Mouse (Mus musculus) G1E (cell line): ENCODE data around the gene Zfp882. TPM values are rescaled to one million over a fixed set of nuclear protein-coding genes. Genes with fewer than 3 reads are reported as not detected.
"Not testable (repeated sequence)": the region's sequence is repeated elsewhere in the genome, so short reads cannot be mapped to it uniquely, and the experiment has no call there.

Experiments used
- ATAC-seq: 2 replicates; pipeline ENCODE4 v1.8.0; 2016; ENCODE audit warnings: mild to moderate bottlenecking; ENCODE audit not compliant: insufficient number of reproducible peaks, poor library complexity, low FRiP score, severe bottlenecking; ENCODE audit errors: extremely low read depth
- DNase-seq: peaks from one replicate; pipeline ENCODE4 v3.0.0; 2012; ENCODE audit warnings: low spot score
- H3K27me3 ChIP-seq: 2 replicates; pipeline ENCODE4 v1.6.1; 2012; ENCODE audit warnings: mild to moderate bottlenecking, low read length, inconsistent platforms; ENCODE audit not compliant: insufficient read depth
- H3K36me3 ChIP-seq: replicated peaks from 2 replicates; pipeline ENCODE3; 2012; ENCODE audit warnings: mild to moderate bottlenecking, inconsistent platforms
- H3K4me1 ChIP-seq: 2 replicates; pipeline ENCODE4 v1.6.1; 2012; ENCODE audit warnings: low read depth, low read length, inconsistent platforms, mixed read lengths; ENCODE audit not compliant: insufficient read depth
- H3K4me3 ChIP-seq: 2 replicates; pipeline ENCODE4 v1.5.1; 2012; ENCODE audit warnings: low read depth, mild to moderate bottlenecking, inconsistent platforms, low read length, moderate library complexity, mixed read lengths
- H3K9me3 ChIP-seq: replicated peaks from 2 replicates; pipeline ENCODE4 v1.6.1; 2012; ENCODE audit warnings: inconsistent platforms
- CTCF ChIP-seq: IDR thresholded peaks from 2 replicates; pipeline ENCODE4 v1.5.1; 2012; ENCODE audit warnings: low read depth, low read length, inconsistent platforms, mixed read lengths
- GATA1 ChIP-seq: IDR thresholded peaks from 2 replicates; pipeline ENCODE4 v1.6.1; 2012; ENCODE audit warnings: borderline replicate concordance, low read length, inconsistent platforms, mixed read lengths
- GATA2 ChIP-seq: IDR thresholded peaks from 2 replicates; pipeline ENCODE4 v1.6.1; 2012; ENCODE audit warnings: low read depth, low read length, inconsistent platforms, borderline replicate concordance
- POLR2AphosphoS5 ChIP-seq: IDR thresholded peaks from 2 replicates; pipeline ENCODE4 v1.6.1; 2012; ENCODE audit warnings: low read depth, low read length, inconsistent platforms; ENCODE audit not compliant: insufficient replicate concordance
- TAL1 ChIP-seq: conservative IDR thresholded peaks from 2 replicates; pipeline ENCODE4 v1.6.1; 2012; ENCODE audit warnings: low read depth, low read length, inconsistent platforms, mixed read lengths
- polyA plus RNA-seq: library from polyadenylated mRNA; stranded (reverse); fragments of >175 nt; gene quantifications from 2 replicates; pipeline ENCODE4 v1.2.3, GENCODE M21; 2012
- total RNA-seq, 2 experiments: library from RNA; stranded (forward) in 1 of 2; stranded (reverse) in 1 of 2; fragments of 200-1000 nt in 1 of 2; fragments of >200 nt in 1 of 2; fragmentation: Nextera tagmentation in 1 of 2; gene quantifications; 2 replicates each; pipeline ENCODE4 v1.2.3; 2014 to 2017

The Zfp882 gene
- total and polyA plus RNA-seq, 3 experiments: 0.47 to 9.2 (median 6.8) TPM

- Histone ChIP-seq H3K27me3 (no peaks in the 10 kb centered on the region), H3K9me3 (peaks cover 6% of the 10 kb centered on the region), H3K4me1 (peaks cover 5% of the 10 kb centered on the region), H3K4me3 (peak overlapping the region; percentile 77; the same call in 1 of the 2 replicates), H3K36me3 (no peaks in the 10 kb centered on the region)
- ATAC-seq: no peak
- TF ChIP-seq CTCF (no peak), TAL1 (no peak), POLR2AphosphoS5 (no peak), GATA2 (no peak), GATA1 (no peak)
- no peak for DNase-seq
Observed at GRCm38 (mm10) chr8:71907798-71908257, 580 bp upstream of the Zfp882 start.

GRCm38 (mm10) chr8:71912286-71912685 lies 3.9 kb downstream of the Zfp882 start:
- Histone ChIP-seq H3K9me3 (peaks cover 6% of the 10 kb centered on the region), H3K36me3 (peaks cover 15% of the 10 kb centered on the region), H3K4me1 (peaks cover 5% of the 10 kb centered on the region), H3K4me3 (no peak overlapping the region), H3K27me3 (no peaks in the 10 kb centered on the region)
- ATAC-seq (no peak), DNase-seq (no peak)
- TF ChIP-seq POLR2AphosphoS5 (no peak), TAL1 (no peak), GATA1 (no peak), CTCF (no peak), GATA2 (no peak)

- Histone ChIP-seq H3K27me3 (no peaks in the 10 kb centered on the region), H3K36me3 (peaks cover 25% of the 10 kb centered on the region), H3K4me3 (peak overlapping the region; percentile 84), H3K9me3 (no peaks in the 10 kb centered on the region), H3K4me1 (peaks cover 24% of the 10 kb centered on the region)
- ATAC-seq (peak; percentile 99), DNase-seq (peak; percentile 99)
- no peak for TF ChIP-seq CTCF
- TF ChIP-seq GATA1: no peak
- TF ChIP-seq GATA2: no peak
- TF ChIP-seq POLR2AphosphoS5: no peak
- no peak for TF ChIP-seq TAL1
Observed at GRCm38 (mm10) chr8:71922567-71923401, 14.4 kb downstream of the Zfp882 start.

- H3K4me3 ChIP-seq: no peak overlapping the region
- no peaks in the 10 kb centered on the region for H3K27me3 ChIP-seq
- H3K36me3 ChIP-seq: peaks cover 48% of the 10 kb centered on the region
- ATAC-seq: no peak
- H3K4me1 ChIP-seq: peaks cover 30% of the 10 kb centered on the region
- TF ChIP-seq GATA2 (no peak), GATA1 (no peak), POLR2AphosphoS5 (no peak), TAL1 (no peak), CTCF (no peak)
- DNase-seq: no peak
- H3K9me3 ChIP-seq: peaks cover 2% of the 10 kb centered on the region; the same call in 1 of the 2 replicates
Observed at GRCm38 (mm10) chr8:71925791-71926190, 17.4 kb downstream of the Zfp882 start.

- ATAC-seq: no peak
Observed at GRCm38 (mm10) chr8:71926551-71926950, 18.1 kb downstream of the Zfp882 start.

GRCm38 (mm10) chr8:71927779-71928178 lies 19.4 kb downstream of the Zfp882 start:
- Histone ChIP-seq H3K9me3 (peaks cover 2% of the 10 kb centered on the region; the same call in 1 of the 2 replicates), H3K36me3 (peaks cover 59% of the 10 kb centered on the region), H3K4me3 (no peak overlapping the region), H3K4me1 (peaks cover 30% of the 10 kb centered on the region), H3K27me3 (no peaks in the 10 kb centered on the region)
- ATAC-seq (peak; percentile 49; the same call in 1 of the 2 replicates), DNase-seq (no peak)
- TF ChIP-seq CTCF (no peak), TAL1 (no peak), POLR2AphosphoS5 (no peak), GATA1 (no peak), GATA2 (no peak)

More at GRCm38 (mm10) chr8:71926551-71926950, 18.1 kb downstream of the Zfp882 start:
- Histone ChIP-seq H3K4me1 (peaks cover 30% of the 10 kb centered on the region), H3K4me3 (no peak overlapping the region), H3K36me3 (peaks cover 56% of the 10 kb centered on the region), H3K27me3 (no peaks in the 10 kb centered on the region), H3K9me3 (peaks cover 2% of the 10 kb centered on the region; the same call in 1 of the 2 replicates)
- no peak for TF ChIP-seq POLR2AphosphoS5
- TF ChIP-seq GATA2: no peak
- no peak for TF ChIP-seq TAL1
- no peak for TF ChIP-seq CTCF
- no peak for TF ChIP-seq GATA1
- DNase-seq: no peak

GRCm38 (mm10) chr8:71938037-71938436 lies 29.6 kb downstream of the Zfp882 start:
- not testable (repeated sequence) for H3K27me3 ChIP-seq, H3K4me1 ChIP-seq, H3K9me3 ChIP-seq, ATAC-seq, H3K36me3 ChIP-seq, DNase-seq, H3K4me3 ChIP-seq
